Mouse (Mus musculus) CH12.LX (cell line): ENCODE measurements at regions not wholly inside any gene's neighbourhood (a gene's known extent, or its start where the extent isn't known, plus 50 kb on each side); places are given as distances from the start of the nearest gene placed in this dataset.
A peak's percentile ranks its signal among the peaks of the same experiment; 100 is the strongest.

Source experiments
- DNase-seq: peaks from one replicate; pipeline ENCODE4 v3.0.0-alpha.2; 2013; ENCODE audit errors: extremely low read depth
- H3K27ac ChIP-seq: 2 replicates; pipeline ENCODE4 v1.5.1; 2012; ENCODE audit warnings: low read depth, mild to moderate bottlenecking, control low read depth, moderate library complexity; ENCODE audit not compliant: insufficient read depth
- H3K27me3 ChIP-seq: replicated peaks from 2 replicates; pipeline ENCODE3; 2012; ENCODE audit warnings: inconsistent platforms
- H3K36me3 ChIP-seq, 2 experiments: replicated peaks in 1 of 2; 2 replicates each; pipeline versions ENCODE3 to v1.6.1; 2012; ENCODE audit warnings: inconsistent platforms in 1 of 2, low read length in 1 of 2, mild to moderate bottlenecking in 1 of 2, mixed read lengths in 1 of 2, moderate library complexity in 1 of 2; ENCODE audit not compliant: control insufficient read depth in 1 of 2, insufficient read depth in 1 of 2
- H3K4me1 ChIP-seq, 2 experiments: 2 replicates each; pipeline ENCODE4 v1.6.1; 2012; ENCODE audit warnings: inconsistent platforms in 1 of 2, moderate library complexity in 1 of 2; ENCODE audit not compliant: insufficient read depth in 2 of 2, control insufficient read depth in 1 of 2
- H3K4me2 ChIP-seq: 2 replicates; pipeline ENCODE4 v1.6.1; 2012; ENCODE audit warnings: low read depth, mild to moderate bottlenecking, control low read depth; ENCODE audit not compliant: poor library complexity, insufficient read depth, severe bottlenecking
- H3K4me3 ChIP-seq, 3 experiments: fragments of 150-350 bp in 1 of 3; sonication (generic) in 1 of 3; replicated peaks in 1 of 3; 2 replicates each; pipeline versions ENCODE3 to v1.5.1; 2011 to 2012; ENCODE audit warnings: low read depth in 2 of 3, low read length in 2 of 3, mild to moderate bottlenecking in 2 of 3, moderate library complexity in 2 of 3, control low read depth in 1 of 3, improper control_type of control experiment in 1 of 3, inconsistent platforms in 1 of 3, mixed read lengths in 1 of 3; ENCODE audit not compliant: poor library complexity in 1 of 3
- H3K79me2 ChIP-seq: replicated peaks from 2 replicates; pipeline ENCODE4 v1.6.1; 2012; ENCODE audit warnings: mild to moderate bottlenecking, moderate library complexity; ENCODE audit not compliant: control insufficient read depth, poor library complexity, insufficient read depth, severe bottlenecking; ENCODE audit errors: extremely low read depth
- H3K9ac ChIP-seq: 2 replicates; pipeline ENCODE4 v1.6.1; 2012; ENCODE audit warnings: low read depth, mild to moderate bottlenecking, control low read depth, moderate library complexity; ENCODE audit not compliant: insufficient read depth
- H3K9me3 ChIP-seq: replicated peaks from 2 replicates; pipeline ENCODE3; 2012; ENCODE audit warnings: low read length, inconsistent platforms, mixed read lengths
- BHLHE40 ChIP-seq: IDR thresholded peaks from 2 replicates; pipeline ENCODE4 v1.6.1; 2011; ENCODE audit warnings: mild to moderate bottlenecking, low read depth, low read length, improper control_type of control experiment
- CHD1 ChIP-seq: IDR thresholded peaks from 2 replicates; pipeline ENCODE4 v1.6.1; 2012; ENCODE audit warnings: low read depth, low read length, improper control_type of control experiment, inconsistent platforms
- CTCF ChIP-seq, 2 experiments: IDR thresholded peaks in 1 of 2; conservative IDR thresholded peaks in 1 of 2; 2 replicates each; pipeline ENCODE4 v1.5.1; 2011 to 2012; ENCODE audit warnings: low read depth in 2 of 2, low read length in 2 of 2, improper control_type of control experiment in 1 of 2, inconsistent platforms in 1 of 2, mild to moderate bottlenecking in 1 of 2, moderate library complexity in 1 of 2
- E2F4 ChIP-seq: IDR thresholded peaks from 2 replicates; pipeline ENCODE4 v1.6.1; 2011; ENCODE audit warnings: low read depth, low read length, improper control_type of control experiment; ENCODE audit not compliant: insufficient replicate concordance
- EP300 ChIP-seq: IDR thresholded peaks from 2 replicates; pipeline ENCODE4 v1.6.1; 2011; ENCODE audit warnings: low read length, improper control_type of control experiment
- ETS1 ChIP-seq: conservative IDR thresholded peaks from 2 replicates; pipeline ENCODE4 v1.6.1; 2012; ENCODE audit warnings: low read depth, mild to moderate bottlenecking, inconsistent platforms, low read length, improper control_type of control experiment, moderate library complexity
- GABPA ChIP-seq: IDR thresholded peaks from 2 replicates; pipeline ENCODE4 v1.6.1; 2012; ENCODE audit warnings: low read depth, low read length, improper control_type of control experiment, inconsistent platforms; ENCODE audit not compliant: insufficient replicate concordance
- HCFC1 ChIP-seq: IDR thresholded peaks from 2 replicates; pipeline ENCODE4 v1.6.1; 2012; ENCODE audit warnings: low read depth, mild to moderate bottlenecking, inconsistent platforms, low read length, improper control_type of control experiment
- IRF4 ChIP-seq: IDR thresholded peaks from 2 replicates; pipeline ENCODE4 v1.6.1; 2014; ENCODE audit warnings: low read depth, mild to moderate bottlenecking, inconsistent platforms, low read length, improper control_type of control experiment
- MAFK ChIP-seq: IDR thresholded peaks from 2 replicates; pipeline ENCODE4 v1.6.1; 2011; ENCODE audit warnings: low read length, improper control_type of control experiment; ENCODE audit not compliant: insufficient replicate concordance
- MAZ ChIP-seq: IDR thresholded peaks from 2 replicates; pipeline ENCODE4 v1.6.1; 2012; ENCODE audit warnings: low read depth, mild to moderate bottlenecking, inconsistent platforms, low read length, improper control_type of control experiment, moderate library complexity
- MXI1 ChIP-seq: IDR thresholded peaks from 2 replicates; pipeline ENCODE4 v1.6.1; 2011; ENCODE audit warnings: mild to moderate bottlenecking, low read depth, low read length, improper control_type of control experiment
- MYC ChIP-seq: IDR thresholded peaks from 2 replicates; pipeline ENCODE4 v1.6.1; 2011; ENCODE audit warnings: low read depth, mild to moderate bottlenecking, improper control_type of control experiment, low read length
- POLR2A ChIP-seq: IDR thresholded peaks from 2 replicates; pipeline ENCODE4 v1.6.1; 2011; ENCODE audit warnings: low read depth, mild to moderate bottlenecking, improper control_type of control experiment, low read length
- POLR2AphosphoS2 ChIP-seq: IDR thresholded peaks from 2 replicates; pipeline ENCODE4 v1.6.1; 2011; ENCODE audit warnings: low read depth, low read length, improper control_type of control experiment
- RCOR1 ChIP-seq: conservative IDR thresholded peaks from 2 replicates; pipeline ENCODE4 v1.6.1; 2012; ENCODE audit warnings: low read depth, mild to moderate bottlenecking, inconsistent platforms, low read length, improper control_type of control experiment
- ZMIZ1 ChIP-seq: IDR thresholded peaks from 2 replicates; pipeline ENCODE4 v1.6.1; 2012; ENCODE audit warnings: low read depth, mild to moderate bottlenecking, inconsistent platforms, low read length, improper control_type of control experiment
- ZNF384 ChIP-seq: IDR thresholded peaks from 2 replicates; pipeline ENCODE4 v1.6.1; 2012; ENCODE audit warnings: low read depth, low read length, improper control_type of control experiment, inconsistent platforms
- dilution Hi-C: fragments of 300-500 bp; cut with MboI; formaldehyde crosslinking; loops from 2 replicates; pipeline ENCODE4 v1.14.3; 2020; ENCODE audit warnings: low sequenced_read_pairs; ENCODE audit not compliant: extremely low pct_unique_long_range_greater_than_20kb, extremely low pct_ligation_motif_present
- in situ Hi-C: fragments of 300-500 bp; cut with MboI; formaldehyde crosslinking; loops from 3 replicates; pipeline ENCODE4 v1.14.3; 2019; ENCODE audit warnings: low sequenced_read_pairs, low pct_ligation_motif_present, low pct_unique_long_range_greater_than_20kb, mixed read lengths

DNA sequence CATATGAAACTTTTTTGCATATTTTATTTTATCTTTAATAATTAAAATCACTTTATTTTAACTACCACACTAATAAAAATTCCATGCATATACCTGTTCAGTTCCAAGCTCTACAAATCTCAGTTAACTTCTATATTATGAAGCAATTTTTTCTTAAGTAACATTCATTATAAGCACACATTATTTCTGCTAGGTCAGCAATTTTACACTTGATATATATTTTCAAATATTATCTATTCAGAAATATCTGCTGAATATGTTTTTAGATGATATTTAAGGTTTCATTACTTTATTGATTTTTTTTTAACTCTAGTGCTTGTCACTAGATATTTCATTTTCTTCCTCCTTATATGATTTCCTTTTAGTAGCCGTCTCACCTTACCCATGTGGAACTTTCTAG is 135.0 kb upstream of the Ppfia2 start:
- Histone ChIP-seq H3K4me1 (no peaks in the 10 kb centered on the region), H3K79me2 (no peaks in the 10 kb centered on the region), H3K4me3 (no peak overlapping the region), H3K4me2 (no peak overlapping the region), H3K27me3 (no peaks in the 10 kb centered on the region), H3K9ac (no peak overlapping the region), H3K36me3 (no peaks in the 10 kb centered on the region), H3K27ac (no peak overlapping the region), H3K9me3 (peaks cover 6% of the 10 kb centered on the region)
- DNase-seq, result no peak
- dilution Hi-C loops, result no loop called here
- TF ChIP-seq MAFK, result peak; percentile 84
- no peak for TF ChIP-seq IRF4
- in situ Hi-C loops, result no loop called here

DNA sequence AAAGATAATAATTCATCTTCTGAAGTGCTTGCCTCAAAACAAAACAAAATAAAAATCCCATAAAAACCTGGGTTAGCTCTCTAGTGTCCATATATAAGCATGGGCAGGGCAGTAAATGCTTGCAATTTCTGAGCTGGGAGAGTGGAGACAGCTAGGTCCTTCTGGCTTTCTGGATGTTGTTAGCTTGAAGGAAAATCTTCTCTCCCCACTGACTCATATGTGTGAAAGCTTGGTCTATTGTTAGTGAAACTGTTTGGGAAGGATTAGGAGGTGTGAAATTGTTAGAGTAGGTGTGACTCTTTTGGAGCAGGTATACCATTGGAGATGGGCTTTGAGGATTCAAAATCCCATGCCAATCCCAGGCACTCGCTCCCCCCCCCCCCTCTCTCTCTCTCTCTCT is 118.5 kb upstream of the Ppfia2 start:
- peaks cover 16% of the 10 kb centered on the region for H3K9me3 ChIP-seq
- H3K4me1 ChIP-seq, result no peaks in the 10 kb centered on the region
- no peak for DNase-seq
- no peaks in the 10 kb centered on the region for H3K27me3 ChIP-seq
- in situ Hi-C loops (no loop called here), dilution Hi-C loops (no loop called here)
- TF ChIP-seq IRF4 (no peak), POLR2AphosphoS2 (no peak), CTCF (conservative IDR thresholded peaks at IDR 0.05 in 1 of 2, IDR thresholded peaks at IDR 0.05 in 1 of 2; ENCODE audit: low read depth in 2 of 2, low read length in 2 of 2) (no peak), E2F4 (no peak), MAZ (no peak), ZNF384 (no peak), MXI1 (no peak)
- no peak overlapping the region for H3K4me2 ChIP-seq
- H3K79me2 ChIP-seq, result no peaks in the 10 kb centered on the region
- no peak overlapping the region for H3K9ac ChIP-seq
- no peak overlapping the region for H3K4me3 ChIP-seq
- no peak overlapping the region for H3K27ac ChIP-seq
- no peaks in the 10 kb centered on the region for H3K36me3 ChIP-seq

DNA sequence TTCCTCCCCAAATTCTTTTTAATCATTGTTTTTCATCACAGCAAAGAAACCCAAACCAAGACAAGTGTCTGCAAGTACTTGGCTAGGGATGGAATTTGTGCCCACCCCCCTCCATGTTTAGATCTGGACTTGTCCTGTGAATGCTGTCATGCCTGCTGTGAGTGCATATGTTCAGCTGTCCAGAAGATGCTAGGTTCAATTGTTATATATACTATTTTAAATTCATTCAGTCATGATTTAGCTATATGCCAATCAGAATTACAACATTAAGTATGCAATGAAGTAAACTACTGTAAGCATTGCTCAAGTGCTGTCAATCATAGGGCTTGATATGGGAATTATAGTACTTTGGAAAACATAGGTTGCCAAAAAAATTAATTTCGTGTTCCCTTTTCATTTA is 94.5 kb upstream of the Ppfia2 start:
- Histone ChIP-seq H3K9ac (no peak overlapping the region), H3K9me3 (peaks cover 19% of the 10 kb centered on the region), H3K27ac (no peak overlapping the region), H3K79me2 (no peaks in the 10 kb centered on the region), H3K4me2 (no peak overlapping the region), H3K4me3 (no peak overlapping the region), H3K27me3 (no peaks in the 10 kb centered on the region), H3K36me3 (no peaks in the 10 kb centered on the region), H3K4me1 (no peaks in the 10 kb centered on the region)
- in situ Hi-C loops, result no loop called here
- DNase-seq, result no peak
- TF ChIP-seq E2F4 (no peak), ZMIZ1 (no peak), RCOR1 (no peak), CTCF (conservative IDR thresholded peaks at IDR 0.05 in 1 of 2, IDR thresholded peaks at IDR 0.05 in 1 of 2; ENCODE audit: low read depth in 2 of 2, low read length in 2 of 2) (no peak), POLR2A (no peak), HCFC1 (no peak), GABPA (no peak), MYC (no peak), EP300 (no peak), BHLHE40 (no peak), MAFK (no peak), CHD1 (no peak), ETS1 (no peak)
- dilution Hi-C loops, result no loop called here
